Mouse (Mus musculus) mouse embryonic stem cell (cell line): Measurements from ENCODE around the gene Tex19.2.

Experiments used
- in situ Hi-C, 2 experiments: fragments of 300-500 bp; cut with MboI; formaldehyde crosslinking; loops; 1 replicate in 1 of 2; 3 replicates in 1 of 2; pipeline ENCODE4 v1.14.3; 2019 to 2020; ENCODE audit warnings: low sequenced_read_pairs in 2 of 2, low pct_unique_long_range_greater_than_20kb in 1 of 2, mixed read lengths in 1 of 2; ENCODE audit not compliant: unreplicated experiment in 1 of 2

Gene Tex19.2

DNA sequence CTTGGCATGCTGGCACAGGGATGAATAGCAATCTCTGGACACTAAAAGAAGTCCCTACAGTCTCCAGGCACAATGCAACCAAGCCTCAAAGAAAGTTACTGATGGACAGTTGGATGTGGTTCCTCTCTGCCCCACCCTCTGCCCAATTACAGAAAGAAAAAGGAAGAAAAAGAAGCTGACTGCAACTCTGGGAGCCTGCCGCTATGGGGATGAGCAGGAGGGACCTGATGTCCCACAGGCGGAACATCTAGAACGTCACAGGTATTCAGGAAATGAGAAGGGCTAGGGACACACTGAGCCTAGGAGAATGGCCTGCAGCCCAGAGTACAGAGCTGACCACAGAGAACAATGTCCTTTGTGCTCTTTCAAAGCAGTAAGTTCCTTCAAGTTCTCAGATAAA lies 36.2 kb downstream of the Tex19.2 start:
- in situ Hi-C loops = no loop called here

- in situ Hi-C loops = no loop called here
Observed at GRCm38 (mm10) chr11:121081120-121081519, 37.4 kb downstream of the Tex19.2 start, which contains the start of gene Sectm1a. TSS of gene Sectm1a (minus strand) at chr11:121081220.

DNA sequence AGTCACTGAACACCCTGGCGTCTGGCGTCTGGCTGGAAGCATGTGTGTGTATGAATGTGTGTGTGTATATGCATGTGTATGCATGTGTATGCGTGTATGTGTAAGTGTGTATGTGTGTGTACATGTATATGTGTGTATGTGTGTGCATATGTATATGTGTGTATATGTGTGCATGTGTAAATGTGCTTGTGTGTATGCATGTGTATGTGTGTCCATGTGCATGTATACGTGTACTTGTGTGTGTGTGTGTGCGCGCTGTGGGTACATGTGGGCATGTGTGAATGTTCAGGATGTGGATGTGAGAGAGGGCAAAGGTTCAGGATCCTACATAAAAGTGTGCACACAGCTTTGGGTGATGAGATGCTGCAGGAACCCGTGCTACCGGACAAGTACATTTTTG lies 38.1 kb downstream of the Tex19.2 start:
- in situ Hi-C loops = no loop called here

GRCm38 (mm10) chr11:121075655-121076054 lies 42.8 kb downstream of the Tex19.2 start:
- in situ Hi-C loops = no loop called here

DNA sequence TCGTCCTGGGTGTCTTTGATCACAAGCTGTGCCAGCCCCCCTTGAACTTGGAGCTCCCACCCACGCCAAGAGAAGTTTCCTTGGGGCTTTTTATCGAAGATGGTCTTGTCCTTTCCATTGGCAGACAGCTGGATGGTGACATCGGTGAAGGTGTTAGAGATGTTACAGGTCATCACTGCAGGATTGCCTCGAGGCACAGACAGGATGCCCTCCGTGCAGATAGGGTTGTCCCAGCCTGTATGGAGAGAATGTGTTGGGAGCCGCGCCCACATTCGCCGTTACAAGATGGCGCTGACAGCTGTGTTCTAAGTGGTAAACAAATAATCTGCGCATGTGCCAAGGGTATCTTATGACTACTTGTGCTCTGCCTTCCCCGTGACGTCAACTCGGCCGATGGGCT lies 48.8 kb downstream of the Tex19.2 start:
- in situ Hi-C loops = loop anchor here in 1 of 2 experiments (10.0 kb wide), 1 partner anchor 55 kb away; no protein-coding TSS in a partner anchor

GRCm38 (mm10) chr11:121067895-121068294 lies 50.6 kb downstream of the Tex19.2 start:
- in situ Hi-C loops = loop anchor here in 1 of 2 experiments (10.0 kb wide), 1 partner anchor 57 kb away; no protein-coding TSS in a partner anchor
